Mouse (Mus musculus) CH12.LX (cell line): ENCODE results near the gene Kcnab3.

ENCODE experiments used
- CTCF ChIP-seq, 2 experiments: IDR thresholded peaks in 1 of 2; conservative IDR thresholded peaks in 1 of 2; 2 replicates each; pipeline ENCODE4 v1.5.1; 2011 to 2012; ENCODE audit warnings: low read depth in 2 of 2, low read length in 2 of 2, improper control_type of control experiment in 1 of 2, inconsistent platforms in 1 of 2, mild to moderate bottlenecking in 1 of 2, moderate library complexity in 1 of 2
- EP300 ChIP-seq: IDR thresholded peaks from 2 replicates; pipeline ENCODE4 v1.6.1; 2011; ENCODE audit warnings: low read length, improper control_type of control experiment
- MAFK ChIP-seq: IDR thresholded peaks from 2 replicates; pipeline ENCODE4 v1.6.1; 2011; ENCODE audit warnings: low read length, improper control_type of control experiment; ENCODE audit not compliant: insufficient replicate concordance
- NRF1 ChIP-seq: IDR thresholded peaks from 2 replicates; pipeline ENCODE4 v1.6.1; 2014; ENCODE audit warnings: low read depth, mild to moderate bottlenecking, inconsistent platforms, low read length, improper control_type of control experiment, moderate library complexity
- POLR2A ChIP-seq: IDR thresholded peaks from 2 replicates; pipeline ENCODE4 v1.6.1; 2011; ENCODE audit warnings: low read depth, mild to moderate bottlenecking, improper control_type of control experiment, low read length
- POLR2AphosphoS2 ChIP-seq: IDR thresholded peaks from 2 replicates; pipeline ENCODE4 v1.6.1; 2011; ENCODE audit warnings: low read depth, low read length, improper control_type of control experiment
- RCOR1 ChIP-seq: conservative IDR thresholded peaks from 2 replicates; pipeline ENCODE4 v1.6.1; 2012; ENCODE audit warnings: low read depth, mild to moderate bottlenecking, inconsistent platforms, low read length, improper control_type of control experiment
- USF1 ChIP-seq: IDR thresholded peaks from 2 replicates; pipeline ENCODE4 v1.6.1; 2014; ENCODE audit warnings: low read depth, mild to moderate bottlenecking, inconsistent platforms, low read length, improper control_type of control experiment

- TF ChIP-seq CTCF (conservative IDR thresholded peaks at IDR 0.05 in 1 of 2, IDR thresholded peaks at IDR 0.05 in 1 of 2; ENCODE audit: low read depth in 2 of 2, low read length in 2 of 2) (no peak), RCOR1 (no peak), POLR2A (no peak), MAFK (no peak), EP300 (no peak), POLR2AphosphoS2 (no peak), NRF1 (no peak), USF1 (no peak)
These were observed 38.3 kb downstream of the Kcnab3 start for GRCm38 (mm10) chr11:69364376-69364775.
